Mouse (Mus musculus): ENCODE results near the gene Gar1. TPM values are rescaled to one million over a fixed set of nuclear protein-coding genes. Genes with fewer than 3 reads are reported as not detected.

The Gar1 gene
- polyA plus RNA-seq, 1 experiment from 2014 or later, result 56.0 TPM

GRCm38 (mm10) chr3:129781435-129781834 is 49.8 kb downstream of the Gar1 start:
- no peak for ATAC-seq
- Histone ChIP-seq H3K9me3 (ENCODE audit: control insufficient read depth, low read length) (no peaks in the 10 kb centered on the region), H3K36me3 (ENCODE audit: control insufficient read depth, insufficient read depth, low read length) (no peaks in the 10 kb centered on the region), H3K4me1 (ENCODE audit: control insufficient read depth, insufficient read depth, low read length) (no peaks in the 10 kb centered on the region), H3K4me2 (ENCODE audit: low read depth, low read length) (no peak overlapping the region), H3K4me3 (ENCODE audit: low read length) (no peak overlapping the region), H3K27me3 (replicated peaks; ENCODE audit: control insufficient read depth, insufficient read depth, low read length) (no peaks in the 10 kb centered on the region), H3K27ac (ENCODE audit: low read length) (no peak overlapping the region), H3K9ac (ENCODE audit: low read depth, low read length) (no peak overlapping the region)
- WGBS, result 53% methylated on average over 10 of the region's 10 CpGs

Other genes starting within 250 kb of the Gar1 start
- 1.6 TPM in 2 replicates for gene Egf, start 76.1 kb downstream of the Gar1 start, polyA plus RNA-seq (2015; fragmentation: Nextera tagmentation; extraction: Ambion mirVana)
- gene Lrit3, start 27.4 kb downstream of the Gar1 start, polyA plus RNA-seq (2015; fragmentation: Nextera tagmentation; extraction: Ambion mirVana), result not detected in 2 replicates
- 0.16 and 0.21 TPM in 2 replicates for gene Rrh, start 8.8 kb downstream of the Gar1 start, polyA plus RNA-seq (2015; fragmentation: Nextera tagmentation; extraction: Ambion mirVana)
- 77.7 and 82.8 TPM in 2 replicates for gene Cfi, start 4.5 kb upstream of the Gar1 start, polyA plus RNA-seq (2015; fragmentation: Nextera tagmentation; extraction: Ambion mirVana)
- 47.5 and 62.4 TPM in 2 replicates for gene Pla2g12a, start 47.2 kb upstream of the Gar1 start, polyA plus RNA-seq (2015; fragmentation: Nextera tagmentation; extraction: Ambion mirVana)
- gene Casp6, start 70.0 kb upstream of the Gar1 start, polyA plus RNA-seq (2015; fragmentation: Nextera tagmentation; extraction: Ambion mirVana), result 179 and 183 TPM in 2 replicates
- gene Mcub, start 138.8 kb upstream of the Gar1 start, polyA plus RNA-seq (2015; fragmentation: Nextera tagmentation; extraction: Ambion mirVana), result 3.6 and 3.7 TPM in 2 replicates
- gene Sec24b, start 230.2 kb upstream of the Gar1 start, polyA plus RNA-seq (2015; fragmentation: Nextera tagmentation; extraction: Ambion mirVana), result 25.4 and 26.8 TPM in 2 replicates